Mouse (Mus musculus): Measurements from ENCODE around the gene Prpf38b.

- TF ChIP-seq GATA1 (IDR thresholded peaks at IDR 0.05; ENCODE audit: borderline replicate concordance, low read length) (no peak), FLI1 (IDR thresholded peaks at IDR 0.05; ENCODE audit: low read length) (no peak)
Measured at GRCm38 (mm10) chr3:108855371-108855770, 56.2 kb downstream of the Prpf38b start.
